In the genomic region with DNA sequence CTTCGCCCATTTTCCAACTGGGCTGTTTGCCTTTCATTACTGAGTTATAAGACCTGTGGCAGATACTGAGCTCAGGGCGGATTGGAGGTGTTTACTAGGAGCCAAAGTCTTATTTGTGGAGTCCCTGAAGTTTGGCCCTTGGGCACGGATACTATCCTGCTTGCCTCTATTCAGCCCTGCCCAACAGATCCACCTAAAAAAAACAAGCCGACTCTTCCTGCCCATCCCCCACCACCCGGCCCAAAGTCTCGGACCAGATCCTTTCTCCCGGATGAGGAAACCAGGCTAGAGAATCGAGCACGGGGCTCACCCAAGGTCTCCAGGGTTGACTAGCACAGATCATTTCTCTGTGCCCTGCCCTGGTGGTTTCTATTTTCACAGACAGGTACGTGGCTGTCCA, we compare ENCODE assay signal across 29 mouse cellular contexts. TPM values are rescaled to one million over a fixed set of nuclear protein-coding genes. Genes with fewer than 3 reads are reported as not detected.
DNase-seq lines count a peak whose midpoint lies in the region; ATAC-seq and TF ChIP-seq lines count a peak whose summit lies in the region.
"Had no signal": no experiment of that assay in that cellular context is flagged by ENCODE, and none has a peak within 500 bp of the region (broad histone marks: within the 10 kb centered on the region; RNA-seq: fewer than 3 reads in every experiment).

No protein-coding gene starts in this region.

- 46% methylated on average over 10 of the region's 10 CpGs for WGBS in intestine, embryonic 15.5 days
- 37% methylated on average over 10 of the region's 10 CpGs for WGBS in liver, postnatal 0 days (ENCODE audit: insufficient replicate concordance)
- WGBS in lung, adult 2 months: 48% methylated on average over 10 of the region's 10 CpGs

- TF ChIP-seq POLR2A in lung, adult 2 months (IDR thresholded peaks at IDR 0.05; ENCODE audit: borderline replicate concordance, extremely low read depth, low read depth, low read length): no peak

- no peaks in the 10 kb centered on the region for H3K36me3 ChIP-seq in intestine, embryonic 15.5 days
- no peaks in the 10 kb centered on the region for H3K36me3 ChIP-seq in liver, postnatal 0 days (replicated peaks; ENCODE audit: insufficient read depth, low read length)
- H3K36me3 ChIP-seq: embryonic facial prominence, embryonic 15.5 days; hindbrain, embryonic 10.5 days had no signal

- no peak overlapping the region for H3K4me3 ChIP-seq in intestine, embryonic 15.5 days (replicated peaks)
- no peak overlapping the region for H3K4me3 ChIP-seq in liver, postnatal 0 days (ENCODE audit: low read depth, low read length)
- no peak overlapping the region for H3K4me3 ChIP-seq in lung, adult 2 months (replicated peaks; ENCODE audit: extremely low read depth, low read depth, low read length)
- H3K4me3 ChIP-seq: embryonic facial prominence, embryonic 15.5 days; hindbrain, embryonic 10.5 days had no signal

- no peak for ATAC-seq in intestine, embryonic 15.5 days
- peak; percentile 69 for ATAC-seq in liver, postnatal 0 days
- ATAC-seq: forebrain, embryonic 14.5 days; hindbrain, embryonic 16.5 days; lung, postnatal 0 days had no signal

- no peak overlapping the region for H3K9ac ChIP-seq in intestine, embryonic 15.5 days
- no peak overlapping the region for H3K9ac ChIP-seq in liver, postnatal 0 days (replicated peaks)
- H3K9ac ChIP-seq: embryonic facial prominence, embryonic 15.5 days had no signal

- H3K4me1 ChIP-seq in intestine, embryonic 15.5 days (replicated peaks): peaks cover 13% of the 10 kb centered on the region
- peaks cover 15% of the 10 kb centered on the region for H3K4me1 ChIP-seq in liver, postnatal 0 days (ENCODE audit: insufficient read depth)
- H3K4me1 ChIP-seq in lung, adult 2 months (ENCODE audit: control insufficient read depth, insufficient read depth, low read length): peaks cover 4% of the 10 kb centered on the region; the same call in 1 of the 2 replicates

- peak overlapping the region; percentile 31 for H3K4me2 ChIP-seq in intestine, embryonic 15.5 days (replicated peaks)
- 0 out of 2 replicates have a peak overlapping the region, but pooled peaks have one; percentile 13 for H3K4me2 ChIP-seq in liver, postnatal 0 days (ENCODE audit: low read depth, low read length)
- H3K4me2 ChIP-seq: embryonic facial prominence, embryonic 15.5 days; heart, embryonic 11.5 days had no signal

- H3K27me3 ChIP-seq in intestine, embryonic 15.5 days (replicated peaks): peaks cover 17% of the 10 kb centered on the region
- peaks cover 16% of the 10 kb centered on the region for H3K27me3 ChIP-seq in liver, postnatal 0 days (ENCODE audit: insufficient read depth, low read length)

- no peaks in the 10 kb centered on the region for H3K9me3 ChIP-seq in intestine, embryonic 15.5 days
- H3K9me3 ChIP-seq in liver, postnatal 0 days (ENCODE audit: low read length): no peaks in the 10 kb centered on the region
- H3K9me3 ChIP-seq: embryonic facial prominence, embryonic 15.5 days; hindbrain, embryonic 10.5 days had no signal

- H3K27ac ChIP-seq in intestine, embryonic 15.5 days: peak overlapping the region; percentile 44
- H3K27ac ChIP-seq in liver, postnatal 0 days (ENCODE audit: low read depth): peak overlapping the region; percentile 77
- H3K27ac ChIP-seq: embryonic facial prominence, embryonic 15.5 days; hindbrain, embryonic 10.5 days; macrophage had no signal

- TF ChIP-seq EP300 in liver, postnatal 0 days (IDR thresholded peaks at IDR 0.05; ENCODE audit: low read depth): peak; percentile 44; the same call in 1 of the 2 replicates

- TF ChIP-seq CTCF in liver, postnatal 0 days (IDR thresholded peaks at IDR 0.05; ENCODE audit: low read depth): no peak
- no peak for TF ChIP-seq CTCF in lung, adult 2 months (IDR thresholded peaks at IDR 0.05; ENCODE audit: insufficient read depth, low read length)

- DNase-seq in kidney, postnatal 25 days: peak; percentile 24 to 50
- DNase-seq in kidney, postnatal 14 days: no peak
- peak; percentile 78 for DNase-seq in ES-CJ7 (ENCODE audit: low read depth, low spot score)
- DNase-seq in liver, postnatal 0 days: peak; percentile 69
- DNase-seq in lung, adult 2 months: no peak
- DNase-seq in adrenal gland, postnatal 36 days: no peak
- DNase-seq: adrenal gland, adult 8-10 months; B cell, adult 2 months; cerebellum, adult 8-10 months; gastrocnemius, postnatal 10 days; heart, postnatal 10 days; kidney, adult 11 months; layer of hippocampus, adult 9-11 months; thymus, adult 18-20 months; thymus, postnatal 4 days had no signal

RNA-seq across cellular contexts. Expression of gene Cldn3, which starts 4.9 kb away (rescaled TPM):
- 173 and 195 TPM in 2 replicates for polyA plus RNA-seq in intestine, embryonic 15.5 days (2015; fragmentation: Nextera tagmentation; extraction: Ambion mirVana)
- polyA plus RNA-seq in liver, postnatal 0 days (2015; fragmentation: Nextera tagmentation; extraction: Ambion mirVana): 65.0 and 73.7 TPM in 2 replicates
- 333 and 552 TPM in 2 replicates for polyA plus RNA-seq in lung, adult 2 months (2012; rRNA removed)
- under 1 TPM in 1 of 2 experiments, not detected in 1; 0.43 TPM for total RNA-seq in adrenal gland, postnatal 36 days (2021)
- total RNA-seq: CH12.LX; gastrocnemius, postnatal 10 days; granulocyte monocyte progenitor cell, adult 5-6 weeks had no signal
- polyA plus RNA-seq: macrophage had no signal

RNA-seq across cellular contexts. Expression of gene Abhd11, which starts 27.8 kb away (rescaled TPM):
- polyA plus RNA-seq in intestine, embryonic 15.5 days (2015; fragmentation: Nextera tagmentation; extraction: Ambion mirVana): 96.0 and 101 TPM in 2 replicates
- 47.9 and 49.2 TPM in 2 replicates for polyA plus RNA-seq in liver, postnatal 0 days (2015; fragmentation: Nextera tagmentation; extraction: Ambion mirVana)
- polyA plus RNA-seq in lung, adult 2 months (2012; rRNA removed): 66.9 and 78.4 TPM in 2 replicates
- 10 to 100 TPM; 45.4 to 55.3 TPM for total RNA-seq in adrenal gland, postnatal 36 days (2021)

RNA-seq across cellular contexts. Expression of gene Cldn4, which starts 34.4 kb away (rescaled TPM):
- polyA plus RNA-seq in intestine, embryonic 15.5 days (2015; fragmentation: Nextera tagmentation; extraction: Ambion mirVana): 45.6 and 49.2 TPM in 2 replicates
- polyA plus RNA-seq in liver, postnatal 0 days (2015; fragmentation: Nextera tagmentation; extraction: Ambion mirVana): 0.13 and 0.32 TPM in 2 replicates
- 9.2 and 18.9 TPM in 2 replicates for polyA plus RNA-seq in lung, adult 2 months (2012; rRNA removed)
- total RNA-seq in adrenal gland, postnatal 36 days (2021): not detected
- total RNA-seq: adrenal gland, adult 8-10 months; gastrocnemius, postnatal 10 days; granulocyte monocyte progenitor cell, adult 5-6 weeks; left cerebral cortex, adult 18-20 months; left cerebral cortex, postnatal 36 days had no signal
- polyA plus RNA-seq: forebrain, embryonic 14.5 days; hindbrain, embryonic 16.5 days; macrophage; midbrain, postnatal 0 days; neural tube, embryonic 14.5 days had no signal

RNA-seq across cellular contexts. Expression of gene Stx1a, which starts 42.1 kb away (rescaled TPM):
- polyA plus RNA-seq in intestine, embryonic 15.5 days (2015; fragmentation: Nextera tagmentation; extraction: Ambion mirVana): 13.0 and 15.7 TPM in 2 replicates
- polyA plus RNA-seq in liver, postnatal 0 days (2015; fragmentation: Nextera tagmentation; extraction: Ambion mirVana): 2.3 and 2.5 TPM in 2 replicates
- polyA plus RNA-seq in lung, adult 2 months (2012; rRNA removed): 10.6 and 11.7 TPM in 2 replicates
- 1 to 10 TPM; 6.8 to 7.7 TPM for total RNA-seq in adrenal gland, postnatal 36 days (2021)

RNA-seq across cellular contexts. Expression of gene Mettl27, which starts 49.0 kb away (rescaled TPM):
- 18.5 and 25.7 TPM in 2 replicates for polyA plus RNA-seq in intestine, embryonic 15.5 days (2015; fragmentation: Nextera tagmentation; extraction: Ambion mirVana)
- 17.3 and 21.7 TPM in 2 replicates for polyA plus RNA-seq in liver, postnatal 0 days (2015; fragmentation: Nextera tagmentation; extraction: Ambion mirVana)
- polyA plus RNA-seq in lung, adult 2 months (2012; rRNA removed): 16.3 and 23.2 TPM in 2 replicates
- total RNA-seq in adrenal gland, postnatal 36 days (2021): 10 to 100 TPM; 18.5 to 29.9 TPM

Comparison
In these comparisons a context has a peak if more than half of its experiments do, and no peak if none do; other contexts are left out.
1. DNase-seq: peak in kidney, postnatal 25 days (2 of 2), ES-CJ7 (single experiment) and liver, postnatal 0 days (single experiment); none in kidney, postnatal 14 days (single experiment), lung, adult 2 months (single experiment) and adrenal gland, postnatal 36 days (0 of 2).